9 mouse cellular contexts compared by ENCODE assay signal in the genomic region with DNA sequence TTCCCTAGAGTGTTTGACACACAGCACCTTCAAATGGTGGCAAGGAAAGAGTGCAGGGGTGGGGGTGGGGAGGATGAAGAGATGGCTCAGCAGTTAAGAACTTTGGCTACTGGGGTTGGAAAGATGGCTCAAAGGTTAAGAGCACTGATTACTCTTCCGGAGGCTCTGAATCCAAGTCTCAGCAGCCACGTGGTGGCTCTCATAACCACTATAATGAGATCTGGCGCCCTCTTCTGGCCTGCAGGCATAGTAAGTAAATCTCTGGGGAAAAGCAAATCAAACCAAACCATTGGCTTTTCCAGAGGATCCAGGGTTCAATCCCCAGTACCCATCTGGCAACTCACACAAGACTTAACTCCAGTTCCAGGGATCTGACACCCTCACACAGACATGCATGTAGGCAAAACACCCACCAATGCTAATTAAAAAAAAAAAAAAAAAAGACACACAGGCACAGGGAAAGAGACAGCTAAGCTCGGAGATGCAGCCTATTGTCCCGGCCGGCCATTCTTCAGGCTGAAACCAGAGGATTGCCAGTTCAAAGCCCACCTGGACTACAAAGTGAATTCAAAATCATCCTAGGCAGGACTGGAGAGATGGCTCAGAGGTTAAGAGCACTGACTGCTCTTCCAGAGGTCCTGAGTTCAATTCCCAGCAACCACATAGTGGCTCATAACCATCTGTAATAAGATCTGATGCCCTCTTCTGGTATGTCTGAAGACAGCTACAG. TPM values are rescaled to one million over a fixed set of nuclear protein-coding genes. Genes with fewer than 3 reads are reported as not detected.
A peak's percentile ranks its signal among the peaks of the same experiment; 100 is the strongest.
DNase-seq lines count a peak whose midpoint lies in the region; ATAC-seq and TF ChIP-seq lines count a peak whose summit lies in the region.
"Had no signal": no experiment of that assay in that cellular context is flagged by ENCODE, and none has a peak within 500 bp of the region (broad histone marks: within the 10 kb centered on the region; RNA-seq: fewer than 3 reads in every experiment).

No protein-coding gene starts in this region.

- H3K36me3 ChIP-seq in forebrain, embryonic 14.5 days (ENCODE audit: control insufficient read depth, insufficient read depth, low read length): no peaks in the 10 kb centered on the region
- H3K36me3 ChIP-seq in forebrain, embryonic 16.5 days (ENCODE audit: control insufficient read depth, insufficient read depth): no peaks in the 10 kb centered on the region
- H3K36me3 ChIP-seq in hindbrain, postnatal 0 days (ENCODE audit: insufficient read depth, low read length): no peaks in the 10 kb centered on the region
- H3K36me3 ChIP-seq in lung, embryonic 14.5 days (ENCODE audit: insufficient read depth): no peaks in the 10 kb centered on the region
- H3K36me3 ChIP-seq in splenic B cell, adult 2 months (ENCODE audit: control insufficient read depth, insufficient read depth, low read length, poor library complexity, severe bottlenecking): no peaks in the 10 kb centered on the region

- no peak overlapping the region for H3K27ac ChIP-seq in forebrain, embryonic 14.5 days (ENCODE audit: low read depth, low read length)
- no peak overlapping the region for H3K27ac ChIP-seq in forebrain, embryonic 16.5 days (ENCODE audit: low read length)
- no peak overlapping the region for H3K27ac ChIP-seq in hindbrain, postnatal 0 days
- no peak overlapping the region for H3K27ac ChIP-seq in lung, embryonic 14.5 days (ENCODE audit: low read depth)

- TF ChIP-seq CTCF in hindbrain, postnatal 0 days (IDR thresholded peaks at IDR 0.05; ENCODE audit: low read depth): peak; percentile 67
- peak; percentile 69 for TF ChIP-seq CTCF in lung, embryonic 14.5 days (IDR thresholded peaks at IDR 0.05; ENCODE audit: low read depth)

- H3K4me3 ChIP-seq in forebrain, embryonic 14.5 days (ENCODE audit: low read depth, low read length): no peak overlapping the region
- no peak overlapping the region for H3K4me3 ChIP-seq in forebrain, embryonic 16.5 days (replicated peaks; ENCODE audit: low read length)
- no peak overlapping the region for H3K4me3 ChIP-seq in hindbrain, postnatal 0 days (ENCODE audit: low read length)
- no peak overlapping the region for H3K4me3 ChIP-seq in lung, embryonic 14.5 days (ENCODE audit: low read depth, low read length)

- H3K9me3 ChIP-seq in forebrain, embryonic 14.5 days (replicated peaks; ENCODE audit: control insufficient read depth, low read length): no peaks in the 10 kb centered on the region
- no peaks in the 10 kb centered on the region; the same call in 1 of the 2 replicates for H3K9me3 ChIP-seq in forebrain, embryonic 16.5 days (ENCODE audit: control insufficient read depth, low read length)
- H3K9me3 ChIP-seq in hindbrain, postnatal 0 days (ENCODE audit: low read length): no peaks in the 10 kb centered on the region
- no peaks in the 10 kb centered on the region for H3K9me3 ChIP-seq in lung, embryonic 14.5 days (ENCODE audit: low read depth, low read length)

- H3K27me3 ChIP-seq in forebrain, embryonic 14.5 days (replicated peaks; ENCODE audit: control insufficient read depth, insufficient read depth, low read length): peaks cover 38% of the 10 kb centered on the region
- H3K27me3 ChIP-seq in forebrain, embryonic 16.5 days (replicated peaks; ENCODE audit: control insufficient read depth, insufficient read depth, low read length): peaks cover 43% of the 10 kb centered on the region
- H3K27me3 ChIP-seq in hindbrain, postnatal 0 days (ENCODE audit: insufficient read depth, low read length): peaks cover 37% of the 10 kb centered on the region
- peaks cover 38% of the 10 kb centered on the region for H3K27me3 ChIP-seq in lung, embryonic 14.5 days (ENCODE audit: insufficient read depth, low read length)
- H3K27me3 ChIP-seq in splenic B cell, adult 2 months (ENCODE audit: control insufficient read depth, insufficient read depth, low read length, poor library complexity, severe bottlenecking): no peaks in the 10 kb centered on the region; the same call in 1 of the 2 replicates

- no peak for ATAC-seq in forebrain, embryonic 14.5 days
- ATAC-seq in forebrain, embryonic 16.5 days: no peak
- no peak for ATAC-seq in hindbrain, postnatal 0 days
- no peak for ATAC-seq in lung, embryonic 14.5 days (ENCODE audit: insufficient read depth)

- peak; percentile 76 for DNase-seq in forebrain, embryonic 14.5 days (ENCODE audit: low spot score)
- DNase-seq in right cerebral cortex, adult 2 months (ENCODE audit: low spot score in 2 of 2): peak; percentile 37 to 38
- DNase-seq in right cerebral cortex, postnatal 25 days: no peak
- DNase-seq in cerebellum, adult 8-10 months: peak; percentile 32
- peak; percentile 81 for DNase-seq in hindbrain, postnatal 0 days (ENCODE audit: low spot score)
- DNase-seq in lung, embryonic 14.5 days: peak; percentile 88
- DNase-seq in splenic B cell, adult 2 months (ENCODE audit: low read depth, low spot score): peak; percentile 84

- no peaks in the 10 kb centered on the region for H3K4me1 ChIP-seq in forebrain, embryonic 14.5 days (ENCODE audit: control insufficient read depth, insufficient read depth, low read length)
- peaks cover 7% of the 10 kb centered on the region; the same call in 1 of the 2 replicates for H3K4me1 ChIP-seq in forebrain, embryonic 16.5 days (replicated peaks; ENCODE audit: control insufficient read depth, insufficient read depth, low read length)
- H3K4me1 ChIP-seq in hindbrain, postnatal 0 days (ENCODE audit: insufficient read depth, low read length): no peaks in the 10 kb centered on the region
- no peaks in the 10 kb centered on the region for H3K4me1 ChIP-seq in lung, embryonic 14.5 days (ENCODE audit: insufficient read depth)

- no peak overlapping the region for H3K9ac ChIP-seq in forebrain, embryonic 14.5 days (ENCODE audit: low read length)
- H3K9ac ChIP-seq in forebrain, embryonic 16.5 days (replicated peaks; ENCODE audit: low read depth, low read length): no peak overlapping the region
- H3K9ac ChIP-seq in hindbrain, postnatal 0 days (replicated peaks; ENCODE audit: low read length): no peak overlapping the region
- H3K9ac ChIP-seq in lung, embryonic 14.5 days: no peak overlapping the region

- H3K4me2 ChIP-seq in forebrain, embryonic 14.5 days (ENCODE audit: low read length): no peak overlapping the region
- no peak overlapping the region for H3K4me2 ChIP-seq in forebrain, embryonic 16.5 days (ENCODE audit: low read length)
- no peak overlapping the region for H3K4me2 ChIP-seq in hindbrain, postnatal 0 days (ENCODE audit: low read depth, low read length)
- no peak overlapping the region for H3K4me2 ChIP-seq in lung, embryonic 14.5 days

- 45% methylated on average over 6 of the region's 6 CpGs for WGBS in forebrain, embryonic 14.5 days
- WGBS in forebrain, embryonic 16.5 days: 47% methylated on average over 6 of the region's 6 CpGs
- 44% methylated on average over 6 of the region's 6 CpGs for WGBS in hindbrain, postnatal 0 days
- WGBS in lung, embryonic 14.5 days: 47% methylated on average over 6 of the region's 6 CpGs

RNA-seq across cellular contexts. Expression of a gene that starts 1.8 kb away (rescaled TPM):
- not detected in 2 replicates for polyA plus RNA-seq in forebrain, embryonic 14.5 days (2014; fragmentation: Nextera tagmentation; extraction: Ambion mirVana)
- not detected in 2 replicates for polyA plus RNA-seq in forebrain, embryonic 16.5 days (2015; fragmentation: Nextera tagmentation; extraction: Ambion mirVana)
- total RNA-seq in hindbrain, postnatal 0 days (2014; rRNA removed): 0.52 TPM in 1 of 2 replicates, not detected in the other
- polyA plus RNA-seq in hindbrain, postnatal 0 days (2015; fragmentation: Nextera tagmentation; extraction: Ambion mirVana): not detected in 2 replicates
- 0.08 TPM in 1 of 2 replicates, not detected in the other for polyA plus RNA-seq in lung, embryonic 14.5 days (2014; fragmentation: Nextera tagmentation; extraction: Ambion mirVana)
- total RNA-seq: left cerebral cortex, postnatal 10 days had no signal

RNA-seq across cellular contexts. Expression of a gene that starts 8.2 kb away (rescaled TPM):
- polyA plus RNA-seq in forebrain, embryonic 14.5 days (2014; fragmentation: Nextera tagmentation; extraction: Ambion mirVana): 95.7 and 99.4 TPM in 2 replicates
- 206 and 215 TPM in 2 replicates for polyA plus RNA-seq in forebrain, embryonic 16.5 days (2015; fragmentation: Nextera tagmentation; extraction: Ambion mirVana)
- 228 and 240 TPM in 2 replicates for total RNA-seq in hindbrain, postnatal 0 days (2014; rRNA removed)
- polyA plus RNA-seq in hindbrain, postnatal 0 days (2015; fragmentation: Nextera tagmentation; extraction: Ambion mirVana): 143 and 145 TPM in 2 replicates
- 74.0 and 88.2 TPM in 2 replicates for polyA plus RNA-seq in lung, embryonic 14.5 days (2014; fragmentation: Nextera tagmentation; extraction: Ambion mirVana)

RNA-seq across cellular contexts. Expression of a gene that starts 9.8 kb away (rescaled TPM):
- polyA plus RNA-seq in forebrain, embryonic 14.5 days (2014; fragmentation: Nextera tagmentation; extraction: Ambion mirVana): 0.22 TPM in 1 of 2 replicates, not detected in the other
- 0.10 TPM in 1 of 2 replicates, not detected in the other for polyA plus RNA-seq in forebrain, embryonic 16.5 days (2015; fragmentation: Nextera tagmentation; extraction: Ambion mirVana)
- total RNA-seq in hindbrain, postnatal 0 days (2014; rRNA removed): 0.16 TPM in 1 of 2 replicates, not detected in the other
- 0.14 and 0.16 TPM in 2 replicates for polyA plus RNA-seq in hindbrain, postnatal 0 days (2015; fragmentation: Nextera tagmentation; extraction: Ambion mirVana)
- 1.9 and 2.2 TPM in 2 replicates for polyA plus RNA-seq in lung, embryonic 14.5 days (2014; fragmentation: Nextera tagmentation; extraction: Ambion mirVana)
- total RNA-seq: left cerebral cortex, postnatal 10 days had no signal

RNA-seq across cellular contexts. Expression of a gene that starts 16.9 kb away (rescaled TPM):
- polyA plus RNA-seq in forebrain, embryonic 14.5 days (2014; fragmentation: Nextera tagmentation; extraction: Ambion mirVana): 0.46 TPM in 1 of 2 replicates, not detected in the other
- 0.44 and 0.65 TPM in 2 replicates for polyA plus RNA-seq in forebrain, embryonic 16.5 days (2015; fragmentation: Nextera tagmentation; extraction: Ambion mirVana)
- total RNA-seq in hindbrain, postnatal 0 days (2014; rRNA removed): 1.3 TPM in 1 of 2 replicates, not detected in the other
- 0.60 and 0.74 TPM in 2 replicates for polyA plus RNA-seq in hindbrain, postnatal 0 days (2015; fragmentation: Nextera tagmentation; extraction: Ambion mirVana)
- polyA plus RNA-seq in lung, embryonic 14.5 days (2014; fragmentation: Nextera tagmentation; extraction: Ambion mirVana): not detected in 2 replicates
- total RNA-seq: left cerebral cortex, postnatal 10 days had no signal

RNA-seq across cellular contexts. Expression of a gene that starts 30.9 kb away (rescaled TPM):
- polyA plus RNA-seq in forebrain, embryonic 14.5 days (2014; fragmentation: Nextera tagmentation; extraction: Ambion mirVana): 13.4 and 15.5 TPM in 2 replicates
- 19.9 and 21.6 TPM in 2 replicates for polyA plus RNA-seq in forebrain, embryonic 16.5 days (2015; fragmentation: Nextera tagmentation; extraction: Ambion mirVana)
- 21.1 and 22.4 TPM in 2 replicates for total RNA-seq in hindbrain, postnatal 0 days (2014; rRNA removed)
- polyA plus RNA-seq in hindbrain, postnatal 0 days (2015; fragmentation: Nextera tagmentation; extraction: Ambion mirVana): 16.1 and 16.4 TPM in 2 replicates
- 35.7 and 36.0 TPM in 2 replicates for polyA plus RNA-seq in lung, embryonic 14.5 days (2014; fragmentation: Nextera tagmentation; extraction: Ambion mirVana)
